Mouse (Mus musculus) MN1 (cell line): ENCODE results near the gene Magi2.

Experiments
- DNase-seq: peaks from one replicate; pipeline ENCODE4 v3.0.0-alpha.2; 2016; ENCODE audit warnings: low spot score

Magi2 gene

DNA sequence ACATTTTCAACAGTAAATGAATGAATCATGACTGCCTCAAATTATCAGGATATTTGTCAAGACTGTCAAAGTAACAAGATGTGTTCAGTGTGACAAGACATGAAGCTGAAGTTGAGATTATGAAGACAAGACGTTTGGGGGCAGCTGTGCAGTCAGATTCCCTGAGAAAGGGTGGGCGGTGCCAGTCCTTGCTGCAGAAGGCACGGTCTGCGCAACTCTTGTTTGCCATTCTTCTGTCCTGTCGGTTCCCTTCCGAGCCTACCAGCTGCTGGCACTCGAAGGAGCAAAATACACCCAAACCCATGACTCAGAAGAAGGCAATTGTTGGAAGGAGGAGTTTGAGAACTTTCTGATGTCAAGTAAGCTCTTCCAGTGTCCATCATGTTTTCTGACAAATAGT lies 852.1 kb downstream of the Magi2 start:
- DNase-seq: no peak

DNA sequence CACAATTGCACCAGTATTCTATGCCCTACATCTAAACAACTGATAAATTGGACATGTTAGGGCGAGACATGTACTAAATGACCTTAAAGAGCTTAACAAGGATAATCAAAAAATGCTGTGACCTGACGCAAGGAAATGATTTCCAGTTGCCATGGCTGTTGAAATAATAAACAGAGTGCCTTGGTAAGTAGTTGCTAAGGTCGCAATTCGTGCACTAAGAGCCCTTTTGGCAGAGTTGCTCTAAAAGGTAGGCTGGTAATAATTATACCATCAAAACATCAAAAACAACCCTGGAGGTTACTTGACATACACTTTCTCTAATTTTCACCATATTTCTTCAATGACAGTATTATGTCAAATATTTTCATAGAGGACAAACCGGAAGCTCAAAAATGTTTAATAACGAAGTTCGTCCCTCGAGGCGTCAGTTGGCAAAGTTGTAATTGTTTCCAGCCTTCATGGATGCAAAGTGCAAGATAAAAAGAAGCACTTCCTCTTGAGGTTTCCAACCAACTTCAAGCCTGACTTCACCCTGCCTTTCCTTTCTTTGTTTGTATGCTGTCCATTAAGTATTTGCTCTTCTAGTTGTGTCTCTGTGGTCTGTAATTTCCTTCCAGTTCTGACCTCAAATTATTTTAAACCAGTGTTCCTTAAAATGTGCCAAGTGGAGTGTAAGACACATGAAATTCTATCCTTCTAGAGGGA lies 853.9 kb downstream of the Magi2 start:
- no peak for DNase-seq

- no peak for DNase-seq
Observed at GRCm38 (mm10) chr5:20082368-20082767, 855.5 kb downstream of the Magi2 start.

- DNase-seq: no peak
Observed at GRCm38 (mm10) chr5:20087083-20087482, 860.2 kb downstream of the Magi2 start.

- DNase-seq: no peak
Observed at GRCm38 (mm10) chr5:20103869-20104268, 877.0 kb downstream of the Magi2 start.

DNA sequence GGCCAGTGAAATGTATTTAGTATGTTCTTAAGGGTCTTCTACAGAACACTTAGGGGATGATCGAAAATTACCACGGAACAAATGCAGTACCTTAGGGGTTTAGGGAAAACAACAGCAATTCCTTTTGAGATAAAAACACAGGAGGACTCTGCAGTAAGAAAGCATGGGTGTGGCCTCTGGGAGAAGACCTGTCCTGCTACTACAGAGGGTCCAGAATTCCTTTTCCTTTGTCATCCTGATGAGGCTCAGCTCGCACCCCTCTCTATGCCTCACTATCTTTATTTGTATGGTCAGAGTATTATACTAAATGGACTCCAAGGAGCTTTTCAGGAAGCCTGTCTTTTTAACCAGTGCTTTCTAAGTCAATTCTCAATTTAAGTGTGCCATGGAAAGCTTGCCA lies 877.7 kb downstream of the Magi2 start:
- DNase-seq: no peak

GRCm38 (mm10) chr5:20109496-20109895 lies 882.7 kb downstream of the Magi2 start:
- DNase-seq: no peak

GRCm38 (mm10) chr5:20117156-20117555 lies 890.3 kb downstream of the Magi2 start:
- DNase-seq: no peak

GRCm38 (mm10) chr5:20140235-20140634 lies 913.4 kb downstream of the Magi2 start:
- DNase-seq: no peak

DNA sequence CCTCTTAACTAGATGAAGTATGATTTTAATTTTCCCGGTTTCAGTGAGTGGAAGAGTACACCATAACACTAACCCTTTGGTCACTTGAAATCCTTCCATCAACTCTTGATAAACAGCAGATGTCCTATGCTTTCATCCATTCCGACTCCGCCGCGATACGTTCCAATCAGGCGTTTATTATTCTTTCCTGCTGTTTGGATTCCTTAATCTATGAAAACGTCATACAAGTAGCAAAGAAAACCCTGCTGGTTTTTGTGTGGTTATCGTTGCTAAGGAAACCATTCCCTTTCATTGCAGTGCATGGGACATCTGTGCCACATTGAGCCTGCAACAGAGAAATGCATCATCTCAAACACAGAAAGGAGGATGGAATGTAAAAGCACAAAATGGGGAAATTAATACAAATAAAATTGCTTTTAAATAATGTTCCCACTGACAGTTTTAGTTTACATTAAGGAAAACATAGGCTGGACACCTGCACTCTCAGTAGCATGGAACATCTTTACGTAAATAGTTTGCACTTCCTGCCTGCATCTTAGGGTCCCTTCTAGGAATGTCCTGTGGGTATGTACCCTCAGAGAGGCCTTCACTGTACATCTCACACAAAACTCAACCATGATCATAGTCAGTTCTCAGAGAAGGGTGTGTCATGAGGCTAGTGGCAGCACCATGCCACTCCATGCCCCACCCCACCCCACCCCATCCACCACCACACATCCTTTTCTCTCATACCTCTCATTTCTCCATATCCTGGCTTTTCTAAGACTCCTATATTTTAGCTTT lies 914.0 kb downstream of the Magi2 start:
- DNase-seq: no peak

- DNase-seq: no peak
Observed at GRCm38 (mm10) chr5:20153359-20154125, 926.7 kb downstream of the Magi2 start.

- DNase-seq: no peak
Observed at GRCm38 (mm10) chr5:20196765-20197164, 969.9 kb downstream of the Magi2 start.

- no peak for DNase-seq
Observed at GRCm38 (mm10) chr5:20197395-20197794, 970.6 kb downstream of the Magi2 start.

GRCm38 (mm10) chr5:20201348-20201747 lies 974.5 kb downstream of the Magi2 start:
- DNase-seq: no peak

DNA sequence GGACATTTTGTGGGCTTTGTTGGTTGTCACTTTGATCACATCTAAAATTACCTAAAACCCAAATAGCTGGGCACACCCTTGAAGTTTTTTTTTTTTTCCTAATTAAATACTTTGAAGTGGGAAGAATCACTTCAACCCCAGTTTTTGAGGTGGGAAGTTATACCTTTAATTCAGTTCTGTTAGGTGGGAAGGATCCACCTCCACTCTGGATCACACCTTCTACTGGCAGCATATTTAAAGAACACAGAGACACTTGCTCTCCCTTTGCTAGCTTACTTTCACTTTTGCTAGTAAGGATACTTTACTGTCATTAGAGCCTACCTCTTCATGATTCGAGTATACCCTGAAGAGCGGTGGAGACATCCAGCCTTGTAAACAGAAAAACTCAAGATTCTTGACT lies 981.3 kb downstream of the Magi2 start:
- DNase-seq: no peak

GRCm38 (mm10) chr5:20213299-20213698 lies 986.5 kb downstream of the Magi2 start:
- no peak for DNase-seq

GRCm38 (mm10) chr5:20226471-20227210 lies 999.8 kb downstream of the Magi2 start:
- no peak for DNase-seq

GRCm38 (mm10) chr5:20227912-20228762 lies 1001.3 kb downstream of the Magi2 start:
- DNase-seq: no peak

DNA sequence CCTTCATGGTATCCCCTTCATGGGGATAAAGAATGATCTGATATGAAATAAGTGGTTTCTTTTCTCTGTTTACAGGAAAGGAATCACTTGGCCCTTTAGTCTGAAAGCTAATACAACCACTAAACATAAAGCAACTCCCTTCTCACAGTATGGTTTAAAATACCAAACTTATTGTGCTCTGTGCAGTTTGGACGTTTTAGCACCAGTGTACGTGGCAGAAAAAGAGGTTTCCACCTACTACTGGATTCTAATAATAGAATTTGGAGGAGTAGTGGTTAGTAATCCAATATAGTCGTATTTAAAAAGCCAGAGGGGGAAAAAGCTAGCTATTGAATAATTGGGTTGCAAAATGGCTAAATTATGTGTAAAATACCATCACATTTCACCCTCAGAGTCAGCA lies 1005.1 kb downstream of the Magi2 start:
- DNase-seq: no peak

GRCm38 (mm10) chr5:20241523-20241922 lies 1014.7 kb downstream of the Magi2 start:
- DNase-seq: no peak

- no peak for DNase-seq
Observed at GRCm38 (mm10) chr5:20242496-20242895, 1015.7 kb downstream of the Magi2 start.
